Mouse (Mus musculus) right cerebral cortex, postnatal 36 days (tissue): ENCODE results near the gene Elovl4.

ENCODE experiments used
- DNase-seq, 2 experiments: peaks; one replicate each; pipeline ENCODE4 v3.0.0; 2022; ENCODE audit warnings: low spot score in 2 of 2, mixed read lengths in 1 of 2

Gene Elovl4

GRCm38 (mm10) chr9:83805977-83806815 is at the start of gene Elovl4:
TSS of gene Elovl4 (minus strand) at chr9:83806277.
- peak; percentile 85 to 88 for DNase-seq

DNA sequence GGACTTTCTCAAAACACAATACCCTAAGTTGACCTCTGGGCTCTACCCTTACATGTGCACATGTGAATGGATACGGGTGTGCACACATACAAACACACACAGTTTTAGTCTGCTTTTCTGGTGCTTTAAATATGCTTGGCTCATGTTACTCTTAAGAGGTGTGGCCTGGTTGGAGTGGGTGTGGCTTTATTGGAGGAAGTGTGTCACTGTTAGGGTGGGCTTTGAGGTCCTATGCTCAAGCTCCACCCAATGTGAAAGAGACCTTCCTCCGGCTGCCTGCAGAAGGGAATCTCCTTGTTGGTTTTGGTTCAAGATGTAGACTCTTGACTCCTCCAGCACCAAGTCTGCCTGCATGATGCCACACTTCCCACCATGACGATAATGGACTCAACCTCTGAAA is 46.4 kb upstream of the Elovl4 start:
- no peak for DNase-seq

DNA sequence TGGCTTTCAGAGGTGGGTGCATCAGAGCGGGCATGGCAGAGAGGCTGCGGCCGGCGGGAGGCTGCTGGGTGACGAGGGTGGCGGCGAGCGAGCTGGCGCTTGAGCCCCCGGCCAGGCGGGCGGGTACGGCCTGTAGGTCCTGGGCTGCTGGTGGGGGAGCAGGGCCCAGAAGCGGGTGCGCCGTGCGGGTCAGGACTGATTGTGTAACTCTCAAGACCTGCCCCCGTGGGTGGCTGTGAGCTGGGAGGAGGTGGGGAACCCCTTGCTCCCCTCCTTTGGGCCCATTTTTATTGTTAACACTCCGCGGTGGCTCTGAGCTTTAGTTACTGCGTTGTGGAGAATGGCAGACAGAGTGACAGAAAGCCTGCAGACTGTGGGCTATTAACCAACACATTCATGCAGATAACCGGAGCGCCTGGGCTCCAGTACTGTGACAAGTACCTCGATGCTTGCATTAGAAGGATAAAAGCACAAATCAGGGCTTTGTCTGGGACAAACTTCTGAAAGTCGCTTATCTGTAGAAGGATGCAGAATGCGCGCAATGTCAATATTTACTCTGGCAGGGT is 28.8 kb upstream of the Elovl4 start:
- no peak for DNase-seq

DNA sequence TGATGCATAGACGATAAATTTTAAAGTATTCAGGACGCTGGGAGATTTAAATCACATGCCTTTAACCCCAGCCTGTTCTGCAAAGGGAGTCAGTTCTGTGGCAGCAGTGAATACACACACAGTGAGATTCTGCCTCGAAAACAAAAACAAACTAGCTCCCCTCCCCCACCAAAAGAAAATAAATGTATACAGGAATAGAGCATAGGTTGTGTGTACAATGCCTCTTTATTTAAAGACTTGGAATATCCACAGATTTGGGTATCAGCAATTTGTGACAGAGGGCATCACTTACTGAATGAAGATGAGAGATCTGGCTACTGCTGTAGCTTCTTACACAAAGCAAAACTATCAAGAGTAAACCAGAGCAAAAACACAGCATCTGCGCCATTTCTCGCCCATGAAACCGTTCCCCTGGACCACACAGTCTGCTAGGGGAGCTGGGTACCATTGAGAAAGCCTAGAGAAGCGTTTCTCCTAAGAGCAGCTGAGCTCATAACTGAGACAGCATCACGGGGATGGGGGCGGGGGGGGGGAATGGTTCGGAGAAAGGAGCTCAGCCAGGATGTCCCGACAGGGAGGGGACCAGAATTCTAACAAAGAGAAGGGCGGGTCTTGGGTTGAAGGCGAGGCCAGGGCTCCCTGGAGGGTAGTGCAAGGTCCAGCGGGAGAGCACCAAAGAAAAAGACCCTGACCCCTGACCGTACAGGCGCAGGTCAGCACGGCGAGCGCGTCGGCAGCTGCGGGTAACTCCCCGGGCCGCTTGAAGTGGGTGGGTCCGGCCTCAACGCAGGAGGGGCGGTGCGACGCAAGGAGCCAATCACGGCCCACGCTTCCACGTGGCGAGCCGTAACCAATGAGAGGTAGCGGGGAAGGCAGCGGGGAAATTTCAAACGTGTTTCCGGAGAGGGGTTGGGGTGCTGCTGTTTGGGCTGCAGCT is 28.0 kb upstream of the Elovl4 start, which contains the start of gene Ttk:
Ttk (plus strand) TSS at position 879 of the 937 bp plus-strand sequence.
- peak; percentile 83 to 88 for DNase-seq

DNA sequence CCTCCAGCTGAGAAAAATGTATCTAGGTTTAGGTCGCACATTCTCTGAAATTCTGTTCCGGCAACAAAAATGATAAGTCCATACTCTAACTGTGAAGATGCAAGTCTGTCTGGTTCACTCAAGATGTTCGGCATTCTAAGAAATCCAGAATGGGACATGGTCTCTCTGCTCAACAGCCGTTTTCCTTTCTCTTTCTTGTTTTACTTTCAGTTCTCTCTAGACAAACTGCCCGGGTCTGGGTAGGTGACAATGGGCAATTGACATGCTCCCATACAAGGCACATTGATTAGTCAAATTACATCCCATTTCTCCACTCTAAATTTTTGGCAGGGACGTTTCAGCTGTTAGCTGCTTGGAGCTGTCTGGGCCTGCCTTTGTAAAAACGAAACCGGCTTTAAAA is 25.1 kb upstream of the Elovl4 start:
- no peak for DNase-seq

DNA sequence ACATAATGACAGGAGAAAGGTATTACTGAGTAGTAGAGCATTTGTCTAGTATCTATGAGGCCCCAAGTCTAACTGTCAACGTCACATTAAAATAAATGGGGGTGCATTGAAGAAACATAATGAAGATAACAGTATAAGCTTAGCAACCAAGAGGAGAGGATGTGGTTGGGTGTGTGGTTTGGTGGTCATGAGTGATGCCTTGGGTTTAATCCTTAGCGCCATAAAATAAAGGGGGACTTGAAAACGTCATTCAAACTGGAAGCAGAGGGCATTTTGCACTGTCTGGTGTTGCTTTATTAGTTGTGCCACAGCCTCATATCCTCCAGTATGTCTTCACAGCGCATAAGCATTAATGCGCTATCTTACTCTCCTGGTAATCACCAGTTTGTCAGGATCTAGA is 23.8 kb upstream of the Elovl4 start:
- no peak for DNase-seq

- DNase-seq, result no peak
Observed at GRCm38 (mm10) chr9:83822925-83823324, 16.8 kb upstream of the Elovl4 start.

- no peak for DNase-seq
Observed at GRCm38 (mm10) chr9:83820976-83821375, 14.9 kb upstream of the Elovl4 start.

DNA sequence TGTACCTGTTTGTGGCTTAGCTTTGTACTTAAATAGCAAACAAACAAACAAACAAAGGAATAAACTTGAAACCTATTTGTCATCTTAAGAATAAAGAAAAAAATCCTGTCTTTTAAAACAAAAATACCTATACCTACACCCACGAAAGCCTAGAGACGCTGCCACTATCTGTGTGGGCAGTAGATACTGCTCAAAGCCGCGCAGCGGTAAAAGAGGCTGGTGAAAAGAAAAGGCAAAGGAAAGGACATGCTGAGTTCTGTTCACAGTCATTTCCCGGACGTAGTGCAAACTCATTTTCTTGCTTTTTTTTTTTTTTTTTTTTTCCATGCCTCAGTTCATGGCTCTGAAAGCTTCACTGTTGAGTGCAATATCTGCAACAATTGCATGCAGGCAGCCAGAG is 13.1 kb upstream of the Elovl4 start:
- DNase-seq, result no peak

DNA sequence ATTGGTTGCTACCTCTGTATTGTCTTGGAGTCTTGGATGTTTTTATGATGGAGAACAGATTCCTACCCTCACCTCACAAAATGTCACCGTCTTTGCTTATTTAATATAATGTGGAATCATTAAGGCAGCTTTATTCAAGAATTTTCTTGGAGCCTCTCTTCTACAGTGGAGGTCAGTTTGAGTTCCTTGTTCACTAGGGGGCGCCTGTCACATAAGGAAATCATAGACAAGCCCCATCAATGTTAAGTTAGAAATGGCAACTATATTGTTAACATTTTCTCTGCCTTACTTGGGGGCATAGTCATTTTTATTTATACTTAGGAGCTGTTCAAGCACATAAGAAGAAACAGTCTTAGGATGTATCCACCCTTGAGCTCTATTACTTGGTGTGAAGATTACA is 1.5 kb upstream of the Elovl4 start:
- DNase-seq, result peak in 1 of 2 experiments; percentile 33

DNA sequence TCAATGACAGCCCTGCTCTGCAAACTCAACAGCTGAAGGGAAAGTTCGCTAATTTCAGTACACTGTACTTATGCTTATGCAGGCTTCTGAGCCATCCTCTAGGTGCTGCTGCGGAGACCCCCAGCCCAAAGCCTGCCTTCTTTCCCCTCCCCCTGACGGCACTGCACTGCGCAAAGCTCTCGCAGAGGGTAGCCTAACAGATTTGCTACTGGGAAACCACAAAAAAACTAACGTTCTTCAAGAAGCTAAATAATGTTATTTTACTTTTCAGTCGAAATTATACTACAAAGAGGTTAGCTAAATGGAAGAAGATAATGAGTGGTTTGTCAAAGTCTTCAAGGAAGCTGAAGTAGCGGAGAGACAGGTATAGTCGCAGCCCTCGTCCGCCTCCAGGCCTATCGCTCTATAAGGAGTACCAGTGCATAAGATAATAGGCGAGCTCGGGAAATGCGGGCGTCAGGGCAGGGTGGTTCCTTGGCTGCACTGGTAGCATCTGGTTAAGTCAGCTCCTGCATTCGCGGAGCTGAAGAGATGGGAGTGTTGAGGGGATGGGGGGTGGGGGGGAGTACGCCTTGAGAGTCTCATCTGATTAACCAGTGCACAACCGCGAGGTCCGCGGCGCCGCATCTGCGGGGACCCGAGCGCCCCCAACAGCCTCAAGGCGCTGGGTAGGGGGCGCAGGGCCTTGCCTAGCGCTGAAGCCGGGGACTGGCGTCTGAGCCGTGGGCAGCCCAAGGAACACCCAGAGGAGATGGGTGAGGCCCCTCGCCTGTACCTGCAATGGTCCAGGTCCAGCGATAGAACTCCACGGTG is 707 bp downstream of the Elovl4 start:
- DNase-seq, result no peak

- DNase-seq, result no peak
Observed at GRCm38 (mm10) chr9:83804341-83804740, 1.7 kb downstream of the Elovl4 start.

DNA sequence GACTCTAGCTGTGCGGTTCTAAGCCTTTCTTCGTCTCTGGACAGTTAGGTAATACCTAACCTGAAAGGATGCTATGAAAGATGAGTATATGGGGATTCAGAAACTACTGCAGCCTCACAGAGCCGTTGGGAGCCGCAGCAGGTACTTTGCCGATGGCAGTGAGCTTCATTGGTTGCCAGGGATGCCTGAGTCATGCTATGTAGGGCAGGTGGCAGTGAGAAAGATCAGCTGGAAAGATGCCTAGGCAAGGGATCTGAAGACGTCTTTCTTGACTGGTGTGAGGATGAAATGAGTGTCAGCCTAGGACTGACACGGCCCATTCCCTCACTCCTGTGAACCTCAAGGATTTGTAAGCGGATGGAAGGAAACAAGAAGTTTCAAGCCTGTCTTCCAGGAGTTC is 8.2 kb downstream of the Elovl4 start:
- DNase-seq, result no peak

DNA sequence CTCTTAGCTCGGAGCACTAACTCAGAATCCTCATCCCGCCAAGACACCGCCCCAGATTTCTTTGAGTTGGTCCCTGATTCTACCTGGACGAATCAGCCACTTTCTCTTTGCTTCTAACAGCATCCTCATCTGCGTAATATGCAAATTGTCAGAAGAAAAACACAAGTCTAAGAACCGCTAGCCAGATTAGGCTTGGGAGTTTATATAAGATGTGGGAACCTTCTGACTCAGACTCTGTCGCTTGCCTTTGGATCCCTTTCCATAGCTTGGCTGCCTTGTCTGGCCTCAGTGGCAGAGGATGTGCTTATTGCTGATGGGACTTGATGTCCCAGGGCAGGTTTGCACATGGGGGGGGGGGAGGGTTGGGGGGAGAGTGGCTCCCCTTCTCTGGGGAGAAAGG is 9.2 kb downstream of the Elovl4 start:
- DNase-seq, result no peak

DNA sequence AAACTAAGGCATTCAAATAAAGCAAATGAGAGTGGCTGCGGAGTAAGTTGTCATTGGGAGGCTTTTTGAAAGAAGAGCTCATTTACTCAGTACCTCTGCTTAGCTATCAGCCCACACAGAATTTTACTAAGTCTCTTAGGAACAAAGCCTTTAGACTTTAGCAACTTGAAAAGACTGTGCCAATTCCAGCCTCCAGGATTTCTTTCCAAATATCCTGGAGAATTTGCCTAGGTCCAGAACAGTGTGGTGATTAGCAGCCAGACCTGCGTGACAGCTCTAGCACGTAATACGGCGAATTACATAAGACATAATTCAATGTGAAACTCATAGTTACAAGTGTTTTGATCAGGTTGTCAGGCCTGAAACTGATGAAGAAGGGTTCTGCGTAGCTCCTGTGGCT is 16.8 kb downstream of the Elovl4 start:
- no peak for DNase-seq

GRCm38 (mm10) chr9:83785501-83785900 is 20.6 kb downstream of the Elovl4 start:
- no peak for DNase-seq

- no peak for DNase-seq
Observed at GRCm38 (mm10) chr9:83778317-83778960, 27.6 kb downstream of the Elovl4 start.

GRCm38 (mm10) chr9:83761318-83761717 is 44.8 kb downstream of the Elovl4 start:
- no peak for DNase-seq

GRCm38 (mm10) chr9:83731877-83732276 is 74.2 kb downstream of the Elovl4 start:
- no peak for DNase-seq

- DNase-seq, result no peak
Observed at GRCm38 (mm10) chr9:83730836-83731235, 75.2 kb downstream of the Elovl4 start.
